Mouse (Mus musculus): ENCODE measurements around the gene Adamtsl4. TPM values are rescaled to one million over a fixed set of nuclear protein-coding genes. Genes with fewer than 3 reads are reported as not detected.
"Not testable (repeated sequence)": the region's sequence is repeated elsewhere in the genome, so short reads cannot be mapped to it uniquely, and the experiment has no call there.

Adamtsl4 gene
- polyA plus RNA-seq, 1 experiment from 2014 or later = 1.7 TPM

DNA sequence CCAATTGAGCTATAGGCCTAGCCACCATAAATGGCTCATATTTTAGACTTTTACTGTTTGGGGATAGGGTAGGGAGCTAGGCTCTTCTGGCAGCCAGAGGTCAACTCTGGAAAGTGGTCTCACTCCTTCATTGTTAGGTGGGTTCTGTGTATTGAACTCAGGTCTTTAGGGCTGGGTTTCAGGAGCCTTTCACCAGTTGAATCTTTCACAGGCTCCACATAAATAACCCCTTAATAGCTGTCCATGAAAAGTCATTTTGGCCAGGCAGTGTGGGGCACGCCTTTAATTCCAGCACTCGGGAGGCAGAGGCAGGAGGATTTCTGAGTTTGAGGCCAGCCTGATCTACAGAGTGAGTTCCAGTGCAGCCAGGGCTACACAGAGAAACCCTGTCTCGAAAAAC is 30.0 kb downstream of the Adamtsl4 start:
- H3K4me1 ChIP-seq = peaks cover 38% of the 10 kb centered on the region
- H3K4me3 ChIP-seq = peak overlapping the region; percentile 99
- ATAC-seq (ENCODE audit: insufficient number of reproducible peaks, insufficient read depth, low FRiP score, low TSS enrichment, low read depth) = no peak
- 87% methylated on average over 3 of the region's 3 CpGs for WGBS
- H3K4me2 ChIP-seq = peak overlapping the region; percentile 83
- no peaks in the 10 kb centered on the region for H3K9me3 ChIP-seq
- no peak overlapping the region for H3K27ac ChIP-seq
- H3K27me3 ChIP-seq = no peaks in the 10 kb centered on the region
- H3K9ac ChIP-seq = peak overlapping the region; percentile 100
- H3K36me3 ChIP-seq = peaks cover 23% of the 10 kb centered on the region

DNA sequence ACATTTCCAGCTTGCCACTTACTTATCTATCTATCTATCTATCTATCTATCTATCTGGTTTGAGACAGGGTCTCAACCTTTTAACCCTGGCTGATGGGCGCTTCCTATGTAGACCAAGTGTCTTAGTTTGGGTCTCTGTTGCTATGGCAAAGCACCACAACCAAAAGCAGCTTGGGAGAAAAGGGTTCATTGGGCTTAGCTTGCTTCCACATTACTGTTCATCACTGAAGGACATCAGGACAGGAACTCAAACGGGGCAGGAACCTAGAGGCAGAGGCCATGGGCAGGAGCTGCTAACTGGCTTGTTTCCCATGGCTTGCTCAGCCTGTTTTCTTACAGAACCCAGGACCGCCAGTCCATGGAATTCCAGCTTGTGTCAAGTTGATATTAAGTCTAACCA is 30.6 kb downstream of the Adamtsl4 start:
- Histone ChIP-seq H3K9me3 (no peaks in the 10 kb centered on the region), H3K4me1 (peaks cover 35% of the 10 kb centered on the region), H3K36me3 (peaks cover 18% of the 10 kb centered on the region), H3K4me2 (no peak overlapping the region), H3K27me3 (no peaks in the 10 kb centered on the region), H3K4me3 (0 out of 2 replicates have a peak overlapping the region, but pooled peaks have one; percentile 99), H3K9ac (no peak overlapping the region), H3K27ac (no peak overlapping the region)
- no peak for ATAC-seq (ENCODE audit: insufficient number of reproducible peaks, insufficient read depth, low FRiP score, low TSS enrichment, low read depth)
- WGBS = 91% methylated on average over 3 of the region's 3 CpGs

DNA sequence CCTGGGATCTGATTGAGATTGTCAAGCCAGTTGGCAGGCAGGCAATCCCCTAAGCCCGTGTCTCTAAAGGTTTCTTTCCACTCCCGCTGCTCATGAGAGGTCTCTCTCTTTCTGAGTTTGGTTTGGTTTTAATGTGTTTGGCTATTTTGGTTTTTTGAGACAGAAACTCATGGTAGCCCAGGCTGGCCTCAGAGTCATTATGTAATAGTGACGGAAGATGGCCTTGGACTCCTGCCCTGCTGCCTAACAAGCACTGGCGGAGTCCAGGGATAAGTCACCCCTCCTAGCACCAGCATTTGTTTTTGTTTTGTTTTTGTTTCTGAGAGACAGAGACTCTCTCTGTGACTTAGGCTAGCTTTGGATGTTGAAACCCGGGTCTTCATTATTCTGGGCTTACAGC is 32.3 kb downstream of the Adamtsl4 start:
- Histone ChIP-seq H3K36me3 (peaks cover 4% of the 10 kb centered on the region), H3K4me3 (no peak overlapping the region), H3K9ac (no peak overlapping the region), H3K27me3 (no peaks in the 10 kb centered on the region), H3K27ac (no peak overlapping the region), H3K9me3 (no peaks in the 10 kb centered on the region), H3K4me2 (no peak overlapping the region), H3K4me1 (peaks cover 24% of the 10 kb centered on the region)
- no peak for ATAC-seq (ENCODE audit: insufficient number of reproducible peaks, insufficient read depth, low FRiP score, low TSS enrichment, low read depth)
- WGBS = 84% methylated on average over 5 of the region's 5 CpGs

DNA sequence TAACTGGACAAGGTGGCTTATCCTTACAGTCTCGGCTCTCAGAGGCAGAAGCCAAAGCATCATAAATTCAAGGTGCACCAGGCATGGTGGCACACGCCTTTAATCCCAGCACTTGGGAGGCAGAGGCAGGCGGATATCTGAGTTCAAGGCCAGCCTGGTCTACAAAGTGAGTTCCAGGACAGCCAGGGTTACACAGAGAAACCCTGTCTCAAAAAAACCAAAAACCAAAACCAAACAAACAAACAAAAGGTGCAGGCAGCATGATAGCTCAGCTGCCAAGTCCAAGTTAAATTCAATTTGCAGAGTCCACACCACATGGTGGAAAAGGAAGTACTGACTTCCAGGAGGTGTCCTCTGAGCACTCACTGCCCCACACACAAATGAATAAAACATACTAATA is 33.3 kb downstream of the Adamtsl4 start:
- H3K9me3 ChIP-seq; ATAC-seq (ENCODE audit: insufficient number of reproducible peaks, insufficient read depth, low FRiP score, low TSS enrichment, low read depth); H3K9ac ChIP-seq; H3K27ac ChIP-seq; H3K4me2 ChIP-seq; H3K36me3 ChIP-seq; H3K27me3 ChIP-seq; H3K4me3 ChIP-seq: not testable (repeated sequence)
- peaks cover 21% of the 10 kb centered on the region for H3K4me1 ChIP-seq
- 91% methylated on average over 3 of the region's 3 CpGs for WGBS

DNA sequence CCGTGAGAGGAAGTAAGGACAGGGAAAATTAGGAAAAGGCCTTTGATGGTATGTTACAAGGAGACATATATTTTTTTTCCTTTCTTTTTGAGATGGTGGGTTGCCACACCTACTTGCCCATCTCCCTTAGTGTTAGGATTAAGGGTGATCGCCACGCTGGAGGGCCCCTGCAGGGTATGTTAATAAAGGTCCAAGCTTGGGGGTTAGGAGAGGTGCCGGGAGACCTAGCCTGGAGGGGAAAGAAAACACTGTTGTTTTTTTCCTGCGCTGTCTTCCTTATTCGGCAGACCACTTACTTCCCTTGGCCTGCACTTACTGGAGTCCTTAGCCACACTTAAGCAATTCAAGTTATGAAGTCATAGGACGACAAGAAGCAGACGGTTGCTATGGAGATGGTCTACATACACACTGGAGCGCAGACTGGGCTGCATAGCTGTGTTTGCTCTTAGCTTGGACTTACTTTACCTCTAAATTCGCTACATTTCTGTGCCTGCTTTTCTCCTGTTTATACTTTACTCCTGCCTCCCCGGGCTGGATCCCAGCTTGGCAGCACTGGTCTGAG is 34.2 kb downstream of the Adamtsl4 start:
- Histone ChIP-seq H3K9ac (no peak overlapping the region), H3K4me3 (no peak overlapping the region), H3K27ac (peak overlapping the region; percentile 28; the same call in 1 of the 2 replicates), H3K9me3 (no peaks in the 10 kb centered on the region), H3K4me1 (peaks cover 21% of the 10 kb centered on the region), H3K4me2 (no peak overlapping the region; the same call in 1 of the 2 replicates), H3K36me3 (no peaks in the 10 kb centered on the region), H3K27me3 (no peaks in the 10 kb centered on the region)
- no peak for ATAC-seq (ENCODE audit: insufficient number of reproducible peaks, insufficient read depth, low FRiP score, low TSS enrichment, low read depth)
- WGBS = 13% methylated on average over 11 of the region's 11 CpGs

DNA sequence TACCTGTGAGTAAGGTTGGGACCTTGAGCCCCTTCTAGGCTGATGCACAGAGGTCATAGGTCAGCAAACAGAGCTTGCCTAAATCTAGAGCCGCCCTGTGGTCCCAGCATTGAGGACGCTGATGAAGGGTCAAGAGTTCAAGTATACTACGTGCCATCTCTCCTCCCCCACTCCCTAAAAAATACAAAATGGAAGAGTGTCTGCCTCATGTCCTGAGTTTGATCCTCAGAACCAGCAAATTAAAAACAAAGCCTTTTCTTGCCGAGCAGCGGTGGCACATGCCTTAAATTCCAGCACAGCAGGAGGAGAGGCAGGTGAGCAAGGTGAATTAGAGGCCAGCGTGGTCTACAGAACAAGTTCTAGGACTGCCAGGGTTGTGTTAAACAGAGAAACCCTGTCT is 34.8 kb downstream of the Adamtsl4 start:
- Histone ChIP-seq H3K27ac (no peak overlapping the region), H3K9me3 (no peaks in the 10 kb centered on the region), H3K4me1 (peaks cover 19% of the 10 kb centered on the region), H3K27me3 (no peaks in the 10 kb centered on the region), H3K36me3 (no peaks in the 10 kb centered on the region), H3K4me2 (no peak overlapping the region), H3K9ac (no peak overlapping the region), H3K4me3 (no peak overlapping the region)
- no peak for ATAC-seq (ENCODE audit: insufficient number of reproducible peaks, insufficient read depth, low FRiP score, low TSS enrichment, low read depth)
- 12% methylated on average over 6 of the region's 6 CpGs for WGBS

DNA sequence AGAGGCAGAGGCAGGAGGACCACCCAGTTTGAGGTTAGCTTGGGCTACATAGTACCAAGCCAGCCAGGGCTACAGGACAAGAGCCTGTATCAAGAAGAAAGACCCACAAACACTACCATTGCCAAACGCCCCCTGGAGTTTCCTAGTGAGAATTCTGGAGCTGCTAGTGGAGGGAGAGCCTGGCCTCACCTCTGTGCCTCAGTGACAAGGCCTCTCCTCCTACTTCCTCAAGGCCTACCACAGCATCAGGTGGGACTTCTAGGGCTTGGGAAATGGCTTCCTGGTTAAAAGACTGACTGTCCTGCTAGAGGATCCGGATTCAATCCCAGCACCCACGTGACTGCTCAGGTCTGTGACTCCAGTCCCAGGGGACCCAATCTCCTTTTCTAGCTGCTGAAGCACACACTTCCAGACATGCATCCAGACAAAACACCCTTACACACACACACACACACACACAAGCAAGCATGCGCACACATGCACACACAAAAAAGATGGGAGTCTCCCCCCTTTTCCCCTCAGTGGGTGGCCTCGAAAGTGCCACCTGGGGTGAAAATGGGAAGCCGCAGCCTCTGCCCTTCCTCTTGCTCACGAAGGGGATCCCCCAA is 35.4 kb downstream of the Adamtsl4 start:
- H3K4me3 ChIP-seq = no peak overlapping the region
- peaks cover 15% of the 10 kb centered on the region for H3K4me1 ChIP-seq
- no peak overlapping the region for H3K27ac ChIP-seq
- H3K27me3 ChIP-seq = no peaks in the 10 kb centered on the region
- ATAC-seq (ENCODE audit: insufficient number of reproducible peaks, insufficient read depth, low FRiP score, low TSS enrichment, low read depth) = no peak
- no peaks in the 10 kb centered on the region for H3K36me3 ChIP-seq
- H3K9ac ChIP-seq = no peak overlapping the region
- no peak overlapping the region for H3K4me2 ChIP-seq
- WGBS = 57% methylated on average over 7 of the region's 7 CpGs
- no peaks in the 10 kb centered on the region for H3K9me3 ChIP-seq

DNA sequence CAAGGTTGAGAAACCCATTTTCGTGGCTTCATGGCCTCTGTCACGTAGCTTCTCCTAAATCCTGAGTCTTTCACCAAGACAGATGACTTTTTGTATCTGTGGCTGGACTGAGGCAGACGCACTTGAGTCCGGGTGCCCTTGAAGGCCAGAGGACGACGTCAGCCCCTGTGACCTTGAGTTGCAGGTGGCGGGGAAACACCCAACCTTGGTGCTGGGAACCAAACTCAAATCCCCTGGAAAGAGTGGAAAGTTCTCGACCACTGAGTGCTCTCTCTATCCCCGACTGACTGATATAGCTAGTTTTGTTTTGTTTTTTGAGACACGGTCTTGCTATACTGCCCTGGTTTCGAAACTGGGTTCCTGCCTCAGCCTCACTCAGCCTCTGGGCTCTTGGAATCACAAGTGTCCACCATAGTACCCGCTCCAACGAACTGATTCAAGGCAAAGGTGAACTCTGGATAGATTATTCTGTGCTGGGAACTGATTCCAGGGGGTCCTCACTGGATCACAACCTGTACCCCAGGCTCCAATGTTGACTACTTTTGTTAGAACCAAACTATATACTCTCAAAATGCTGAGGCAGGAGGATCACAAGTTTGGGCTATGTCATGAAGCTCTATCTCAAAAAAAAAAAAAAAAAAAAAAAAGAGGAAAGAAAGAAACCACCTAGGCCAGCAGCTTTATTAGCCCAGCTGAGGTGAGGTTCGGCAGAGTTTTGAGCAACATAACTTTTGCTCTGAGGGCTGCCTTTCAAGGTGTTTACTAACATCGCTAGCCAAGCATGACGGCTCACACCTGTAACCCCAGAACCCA is 36.1 kb downstream of the Adamtsl4 start:
- Histone ChIP-seq H3K4me1 (peaks cover 15% of the 10 kb centered on the region), H3K27ac (no peak overlapping the region), H3K9me3 (no peaks in the 10 kb centered on the region), H3K36me3 (no peaks in the 10 kb centered on the region), H3K4me3 (no peak overlapping the region), H3K4me2 (no peak overlapping the region), H3K9ac (no peak overlapping the region), H3K27me3 (no peaks in the 10 kb centered on the region)
- ATAC-seq (ENCODE audit: insufficient number of reproducible peaks, insufficient read depth, low FRiP score, low TSS enrichment, low read depth) = no peak
- WGBS = 89% methylated on average over 16 of the region's 16 CpGs

DNA sequence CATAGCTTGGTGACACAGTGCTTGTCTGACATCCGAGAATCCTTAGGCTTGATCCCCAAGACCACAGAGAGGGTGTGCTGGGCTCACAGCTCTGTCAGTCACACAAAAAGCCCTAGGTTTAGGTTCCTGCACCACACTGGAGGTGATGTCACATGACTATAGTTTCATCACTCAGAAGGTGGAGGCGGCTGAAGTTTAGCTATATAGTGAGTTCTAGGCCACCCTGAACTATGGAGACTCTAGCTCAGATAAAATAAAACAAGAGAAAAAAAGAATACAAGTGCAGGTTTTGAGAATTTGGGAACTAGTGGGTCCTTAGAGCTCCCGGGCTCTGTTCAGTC is 36.7 kb downstream of the Adamtsl4 start:
- Histone ChIP-seq H3K27me3 (no peaks in the 10 kb centered on the region), H3K9ac (no peak overlapping the region), H3K4me1 (peaks cover 15% of the 10 kb centered on the region), H3K27ac (no peak overlapping the region), H3K4me2 (no peak overlapping the region), H3K36me3 (no peaks in the 10 kb centered on the region), H3K4me3 (no peak overlapping the region), H3K9me3 (no peaks in the 10 kb centered on the region)
- no peak for ATAC-seq (ENCODE audit: insufficient number of reproducible peaks, insufficient read depth, low FRiP score, low TSS enrichment, low read depth)
- 76% methylated on average over 3 of the region's 3 CpGs for WGBS

DNA sequence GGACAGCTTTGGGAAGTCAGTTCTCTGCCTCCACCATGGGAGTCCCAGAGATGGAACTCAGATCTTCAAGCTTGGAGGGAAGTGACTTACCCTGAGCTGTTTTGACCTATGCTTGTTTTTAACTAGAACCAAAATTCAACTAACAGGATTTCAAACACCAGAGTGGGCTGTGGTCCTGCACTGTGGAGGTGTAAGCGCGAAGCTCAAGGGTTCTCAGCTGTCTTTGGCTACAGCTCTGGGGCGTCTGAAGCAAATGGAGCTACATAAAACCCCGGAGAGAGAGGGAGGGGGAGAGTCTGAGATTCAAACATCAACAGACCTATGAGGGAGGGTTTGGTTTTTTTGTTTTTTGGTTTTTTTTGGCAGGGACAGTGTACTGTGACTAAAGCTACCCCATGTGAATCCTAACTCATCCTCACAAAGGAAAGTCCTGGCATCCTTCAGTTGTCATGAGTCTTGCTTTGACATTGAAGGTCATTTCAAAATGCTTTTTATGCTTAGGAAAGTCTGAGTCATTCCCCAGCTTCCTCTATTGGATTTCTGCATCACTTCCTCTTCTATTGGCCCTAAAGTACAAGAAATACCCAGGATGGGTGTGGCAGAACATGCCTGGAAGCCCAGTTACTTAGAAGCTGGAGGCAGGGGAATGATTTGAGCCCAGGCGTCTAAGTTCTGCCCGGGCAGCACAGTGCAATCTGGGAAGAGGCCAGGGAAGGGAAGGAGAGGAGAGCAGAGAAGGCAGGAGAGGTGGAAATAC is 37.3 kb downstream of the Adamtsl4 start:
- Histone ChIP-seq H3K4me3 (no peak overlapping the region), H3K27ac (peak overlapping the region; percentile 60; the same call in 1 of the 2 replicates), H3K27me3 (no peaks in the 10 kb centered on the region), H3K36me3 (no peaks in the 10 kb centered on the region), H3K4me1 (peaks cover 15% of the 10 kb centered on the region), H3K9ac (no peak overlapping the region), H3K9me3 (no peaks in the 10 kb centered on the region), H3K4me2 (no peak overlapping the region)
- no peak for ATAC-seq (ENCODE audit: insufficient number of reproducible peaks, insufficient read depth, low FRiP score, low TSS enrichment, low read depth)
- WGBS = 69% methylated on average over 6 of the region's 6 CpGs

DNA sequence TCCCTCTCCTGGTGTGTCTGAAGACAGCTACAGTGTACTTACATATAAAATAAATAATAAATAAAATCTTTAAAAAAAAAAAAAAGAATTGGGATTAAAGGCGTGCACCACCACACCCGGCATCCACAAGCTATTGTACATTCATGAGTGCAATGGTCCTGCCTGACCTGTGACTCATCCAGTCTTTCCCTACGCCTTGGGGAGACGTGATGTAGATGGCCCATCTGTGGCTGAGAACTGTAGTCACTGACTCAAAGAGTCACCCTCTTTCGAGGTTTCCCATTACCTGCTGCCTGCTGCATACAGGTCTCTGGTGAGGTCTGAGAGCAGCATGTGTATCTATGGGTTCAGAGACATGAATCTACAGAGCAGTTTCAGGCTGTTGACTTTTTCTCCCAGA is 39.7 kb downstream of the Adamtsl4 start:
- ATAC-seq (ENCODE audit: insufficient number of reproducible peaks, insufficient read depth, low FRiP score, low TSS enrichment, low read depth) = no peak
- Histone ChIP-seq H3K27me3 (no peaks in the 10 kb centered on the region), H3K27ac (no peak overlapping the region), H3K9ac (no peak overlapping the region), H3K36me3 (no peaks in the 10 kb centered on the region), H3K4me1 (0 out of 2 replicates have a peak, but pooled peaks cover 8% of the 10 kb centered on the region), H3K9me3 (no peaks in the 10 kb centered on the region), H3K4me3 (no peak overlapping the region), H3K4me2 (no peak overlapping the region)
- WGBS = 91% methylated on average over 5 of the region's 5 CpGs

All from embryonic facial prominence, embryonic 13.5 days (tissue).